Mouse (Mus musculus): ENCODE results near the gene Nme6.

Gene Nme6

DNA sequence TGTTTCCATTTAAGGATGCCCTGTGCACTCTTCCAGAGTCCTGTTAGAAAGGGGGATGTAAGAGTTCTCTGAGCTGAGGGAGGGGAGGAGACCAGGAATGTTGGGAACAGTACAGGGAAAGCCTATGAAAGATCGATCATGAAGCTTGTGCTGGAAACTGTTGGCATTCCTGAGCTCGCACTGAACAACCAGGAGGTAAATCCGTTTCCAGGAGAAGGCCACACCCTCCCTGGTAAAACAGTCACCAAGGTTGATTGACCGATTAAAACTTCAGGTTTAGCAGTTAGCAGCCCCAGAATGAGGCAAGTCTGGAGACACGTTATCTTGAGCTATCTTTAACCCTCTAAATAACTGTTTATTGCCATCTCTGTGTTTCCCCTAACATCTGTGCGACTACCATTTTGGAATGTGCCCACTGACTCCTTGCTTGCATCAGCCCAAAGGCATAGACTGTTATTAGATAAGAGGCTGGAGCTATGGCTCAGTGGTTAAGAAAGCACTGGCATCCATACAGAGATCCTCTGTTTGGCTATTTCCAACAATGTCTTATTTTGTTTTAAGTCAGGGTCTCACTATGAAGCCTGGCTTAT is 38.5 kb downstream of the Nme6 start:
- no peak for DNase-seq (ENCODE audit: low read depth, low spot score)

DNA sequence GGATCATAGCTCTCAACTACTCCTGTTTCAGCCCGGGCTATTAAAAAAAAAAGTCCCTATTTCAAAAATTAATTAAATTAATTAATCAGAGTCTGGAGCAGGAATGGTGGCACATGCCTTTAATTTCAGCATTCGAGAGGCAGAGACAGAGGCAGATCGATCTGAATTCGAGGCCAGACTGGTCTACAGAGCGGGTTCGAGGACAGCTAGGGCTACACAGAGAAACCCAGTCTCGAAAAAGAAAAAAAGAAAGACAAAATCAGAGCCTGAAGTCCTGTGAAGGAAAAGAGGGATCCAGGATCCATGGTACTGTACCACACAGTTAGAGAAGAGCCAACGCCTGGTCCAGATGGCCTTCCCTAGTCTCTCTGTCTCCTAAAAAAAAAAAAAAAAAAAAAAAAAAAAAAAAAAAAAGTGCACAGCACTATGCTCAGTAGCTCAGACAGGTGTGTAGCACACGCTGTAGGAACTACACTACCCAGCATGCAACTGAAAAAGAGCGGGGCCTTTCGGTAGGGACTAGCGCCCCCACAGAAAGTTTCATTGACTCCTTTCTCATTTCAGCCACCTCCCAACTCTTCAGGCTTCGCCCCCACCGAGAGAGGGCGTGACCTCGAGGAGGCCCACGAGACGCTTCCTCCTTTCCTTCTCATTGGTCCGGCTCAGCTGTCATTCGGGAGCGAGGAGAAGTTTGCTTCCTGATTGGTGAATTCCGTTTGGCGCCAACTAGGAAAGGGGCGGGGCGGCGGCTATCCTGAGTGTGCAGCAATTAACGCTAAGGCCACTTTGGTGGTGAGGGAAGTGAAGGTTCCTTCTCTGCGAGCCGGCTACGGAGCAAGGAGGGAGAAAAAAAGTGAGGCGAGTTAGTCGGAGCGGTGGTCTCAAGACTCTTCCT is 42.5 kb downstream of the Nme6 start, which contains the start of gene Cdc25a:
Gene Cdc25a (plus strand): TSS at position 783 of the 895 bp plus-strand sequence.
- DNase-seq (ENCODE audit: low read depth, low spot score) = peak; percentile 97

DNA sequence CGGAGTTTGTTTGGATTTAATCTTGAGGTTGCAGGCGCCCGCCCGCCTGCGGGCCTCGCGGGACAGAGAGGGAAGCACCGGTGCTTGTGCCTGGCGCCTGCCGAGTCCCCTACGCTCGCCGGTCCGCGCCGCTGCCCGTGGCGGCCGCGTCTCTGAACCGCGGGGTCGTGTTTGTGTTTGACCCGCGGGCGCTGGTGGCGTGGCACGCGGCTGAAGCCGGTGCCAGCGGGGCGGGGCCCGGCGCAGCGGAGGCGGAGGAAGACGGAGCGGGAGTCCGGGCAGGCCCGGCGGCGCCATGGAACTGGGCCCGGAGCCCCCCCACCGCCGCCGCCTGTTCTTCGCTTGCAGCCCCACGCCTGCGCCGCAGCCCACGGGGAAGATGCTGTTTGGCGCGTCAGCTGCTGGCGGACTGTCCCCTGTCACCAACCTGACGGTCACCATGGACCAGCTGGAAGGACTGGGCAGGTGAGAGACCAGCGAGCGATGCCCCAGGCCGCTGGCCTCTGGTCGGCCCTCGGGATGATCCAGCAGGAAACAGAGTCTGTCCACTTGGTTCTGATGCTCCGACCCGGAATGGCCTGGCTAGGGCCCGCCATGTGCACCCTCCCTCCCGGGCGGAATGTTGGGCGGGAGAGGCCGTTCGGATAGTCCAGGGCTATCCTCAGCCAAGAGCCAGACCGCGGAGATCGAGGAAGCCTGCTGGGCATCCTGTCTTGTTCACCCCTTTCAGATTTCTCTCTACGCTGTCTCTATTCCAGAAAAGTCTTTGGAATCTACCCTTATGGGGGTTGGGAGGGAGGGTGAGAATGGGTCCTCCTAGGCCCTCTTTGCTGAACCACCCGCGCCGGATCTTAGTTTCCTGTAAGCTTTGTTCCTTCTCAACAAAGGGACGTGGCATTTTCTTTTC is 43.4 kb downstream of the Nme6 start:
- no peak for DNase-seq (ENCODE audit: low read depth, low spot score)

DNA sequence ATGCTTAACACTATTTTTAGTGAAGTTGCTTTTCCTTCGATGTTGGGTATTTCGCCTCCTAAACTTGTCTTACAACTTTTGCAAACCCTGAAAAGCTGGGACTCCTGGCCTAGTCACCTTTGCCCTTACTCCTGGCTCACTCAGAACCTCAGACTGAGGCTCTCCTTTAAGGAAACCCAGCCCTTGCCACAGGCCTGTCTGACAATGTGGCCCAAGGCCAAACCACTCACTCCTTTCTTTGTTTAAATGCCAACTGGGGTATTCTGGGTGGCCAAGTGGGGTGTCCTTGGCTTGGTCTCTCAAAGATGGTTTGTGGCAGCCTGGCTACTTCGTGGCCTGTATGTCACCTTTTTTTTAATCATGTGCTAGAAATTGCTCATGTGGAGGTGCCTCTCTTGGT is 44.2 kb downstream of the Nme6 start:
- DNase-seq (ENCODE audit: low read depth, low spot score) = no peak

DNA sequence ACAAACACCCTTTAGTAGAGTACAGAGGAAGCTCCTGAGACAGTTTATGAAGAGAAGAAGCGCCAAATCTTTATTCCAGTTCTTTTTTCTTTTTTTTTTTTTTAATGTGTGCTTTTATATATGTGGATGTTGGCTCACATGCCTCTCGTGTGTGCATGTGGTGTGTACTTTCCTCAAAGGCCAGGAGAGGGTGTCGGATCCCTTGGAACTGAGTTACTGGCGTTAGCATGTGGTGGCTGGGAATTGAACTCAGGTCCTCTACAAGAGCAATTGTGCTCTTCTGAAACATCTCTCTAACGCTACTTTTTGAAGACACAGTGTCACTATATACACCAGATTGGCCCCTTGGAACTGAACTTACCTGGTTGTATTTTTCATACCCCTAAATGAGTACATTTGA is 45.1 kb downstream of the Nme6 start:
- DNase-seq (ENCODE audit: low read depth, low spot score) = no peak

DNA sequence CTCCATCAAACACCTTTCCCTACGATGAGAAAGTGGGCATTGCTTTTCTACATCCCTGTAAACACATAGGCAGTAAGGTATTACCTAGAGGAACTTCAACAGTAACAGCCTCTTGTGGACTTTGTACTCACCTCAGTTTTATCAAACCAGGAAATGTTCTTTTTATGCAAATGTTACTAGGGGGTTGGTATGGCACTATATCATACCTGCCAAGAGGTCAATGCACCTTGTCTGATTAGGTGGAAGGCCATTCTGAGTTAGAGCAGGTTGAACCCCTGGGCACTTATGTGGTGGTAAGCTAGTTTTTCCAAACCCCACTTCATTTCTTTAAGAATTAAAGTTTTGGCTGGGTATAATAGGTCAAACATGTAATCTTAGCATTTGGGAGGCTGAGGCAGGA is 46.8 kb downstream of the Nme6 start:
- no peak for DNase-seq (ENCODE audit: low read depth, low spot score)

DNA sequence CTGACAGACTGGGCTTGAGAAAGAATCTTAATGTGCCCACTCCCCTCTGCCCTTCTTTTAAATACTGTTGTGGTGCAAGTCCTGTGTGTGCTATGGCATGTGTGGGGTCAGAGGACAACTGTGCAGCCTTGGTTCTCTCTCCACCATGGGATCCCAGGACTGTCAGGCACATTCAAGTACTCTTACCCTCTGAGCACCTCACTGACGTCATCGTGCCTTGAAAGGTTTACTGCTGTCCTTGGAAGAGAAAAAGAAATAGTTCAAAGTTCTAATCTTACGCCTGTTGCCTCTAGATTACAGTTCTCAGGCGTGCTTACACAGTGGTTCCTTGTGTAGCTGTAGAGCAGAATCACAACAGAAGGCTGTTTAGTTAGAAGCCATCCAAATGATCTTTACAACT is 53.7 kb downstream of the Nme6 start:
- DNase-seq (ENCODE audit: low read depth, low spot score) = no peak

DNA sequence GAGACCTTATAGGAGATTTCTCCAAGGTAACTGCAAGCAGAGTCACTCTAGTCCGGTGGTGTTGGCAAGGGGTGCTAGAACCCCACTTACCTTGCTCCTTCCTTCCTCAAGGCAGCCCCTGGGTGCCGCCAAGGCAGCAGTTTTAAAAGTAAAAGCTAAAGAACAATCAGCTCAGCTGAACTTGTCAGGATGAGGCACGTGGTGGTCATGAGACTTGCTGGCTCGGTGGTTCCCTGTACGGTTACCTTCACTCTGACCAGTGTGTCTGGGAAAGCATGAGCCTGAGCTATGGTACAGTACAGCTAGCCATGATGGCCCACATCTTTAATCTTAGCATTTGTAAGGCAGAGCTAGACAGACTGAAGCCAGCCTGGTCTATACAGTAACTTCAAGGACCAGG is 54.8 kb downstream of the Nme6 start:
- DNase-seq (ENCODE audit: low read depth, low spot score) = no peak

DNA sequence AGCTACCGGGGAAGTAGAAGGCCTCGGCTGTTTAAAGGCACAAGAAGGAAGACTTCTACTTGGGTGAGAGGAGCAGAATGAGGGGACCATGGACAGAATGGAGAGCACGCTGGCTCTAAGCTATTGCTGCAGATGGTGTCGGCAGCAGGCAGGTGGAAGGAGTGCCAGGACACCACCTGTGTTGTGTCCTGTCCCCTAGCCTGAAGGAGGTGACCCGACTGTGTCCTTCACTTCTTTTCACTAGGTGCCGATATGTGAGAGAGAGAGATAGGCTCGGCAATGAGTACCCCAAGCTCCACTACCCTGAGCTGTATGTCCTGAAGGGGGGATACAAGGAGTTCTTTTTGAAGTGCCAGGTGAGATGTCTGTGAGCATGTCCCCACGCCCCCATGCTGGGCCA is 59.0 kb downstream of the Nme6 start:
- no peak for DNase-seq (ENCODE audit: low read depth, low spot score)
